In genomic region chr4:139091066-139091465, GRCm38 (mm10) we compare ENCODE assay signal across 12 mouse cellular contexts. TPM values are rescaled to one million over a fixed set of nuclear protein-coding genes. Genes with fewer than 3 reads are reported as not detected.
DNase-seq lines count a peak whose midpoint lies in the region; ATAC-seq and TF ChIP-seq lines count a peak whose summit lies in the region.
"Had no signal": no experiment of that assay in that cellular context is flagged by ENCODE, and none has a peak within 500 bp of the region (broad histone marks: within the 10 kb centered on the region; RNA-seq: fewer than 3 reads in every experiment).

No protein-coding gene starts in this region.

- H3K4me1 ChIP-seq in heart, postnatal 0 days (ENCODE audit: control insufficient read depth, insufficient read depth) = peaks cover 14% of the 10 kb centered on the region; the same call in 1 of the 2 replicates
- peaks cover 30% of the 10 kb centered on the region for H3K4me1 ChIP-seq in hindbrain, embryonic 12.5 days
- peaks cover 24% of the 10 kb centered on the region for H3K4me1 ChIP-seq in midbrain, embryonic 15.5 days

- no peaks in the 10 kb centered on the region for H3K9me3 ChIP-seq in heart, postnatal 0 days (replicated peaks; ENCODE audit: control insufficient read depth, low read length)
- H3K9me3 ChIP-seq in hindbrain, embryonic 12.5 days (replicated peaks) = peaks cover 6% of the 10 kb centered on the region; the same call in 1 of the 2 replicates
- H3K9me3 ChIP-seq in midbrain, embryonic 15.5 days = no peaks in the 10 kb centered on the region

- ATAC-seq in heart, postnatal 0 days (ENCODE audit: insufficient read depth, low read depth) = no peak
- no peak; the same call in 1 of the 2 replicates for ATAC-seq in hindbrain, embryonic 12.5 days (ENCODE audit: low FRiP score)
- no peak for ATAC-seq in midbrain, embryonic 15.5 days (replicated peaks)

- H3K27me3 ChIP-seq in heart, postnatal 0 days (ENCODE audit: control insufficient read depth, insufficient read depth, low read length) = peaks cover 16% of the 10 kb centered on the region; the same call in 1 of the 2 replicates
- H3K27me3 ChIP-seq in hindbrain, embryonic 12.5 days = peaks cover 81% of the 10 kb centered on the region
- peaks cover 39% of the 10 kb centered on the region for H3K27me3 ChIP-seq in midbrain, embryonic 15.5 days (replicated peaks)

- peak overlapping the region; percentile 98; the same call in 1 of the 2 replicates for H3K4me2 ChIP-seq in heart, postnatal 0 days (ENCODE audit: low read depth, low read length)
- H3K4me2 ChIP-seq in hindbrain, embryonic 12.5 days (replicated peaks) = peak overlapping the region; percentile 93
- H3K4me2 ChIP-seq in midbrain, embryonic 15.5 days = peak overlapping the region; percentile 96; the same call in 1 of the 2 replicates

- H3K36me3 ChIP-seq in heart, postnatal 0 days (replicated peaks; ENCODE audit: control insufficient read depth, insufficient read depth, low read length) = no peaks in the 10 kb centered on the region
- no peaks in the 10 kb centered on the region for H3K36me3 ChIP-seq in hindbrain, embryonic 12.5 days
- no peaks in the 10 kb centered on the region for H3K36me3 ChIP-seq in midbrain, embryonic 15.5 days (replicated peaks)

- no peak overlapping the region for H3K27ac ChIP-seq in heart, postnatal 0 days (ENCODE audit: low read depth)
- no peak overlapping the region; the same call in 1 of the 2 replicates for H3K27ac ChIP-seq in hindbrain, embryonic 12.5 days
- H3K27ac ChIP-seq in midbrain, embryonic 15.5 days = 0 out of 2 replicates have a peak overlapping the region, but pooled peaks have one; percentile 20

- peak overlapping the region; percentile 65; the same call in 1 of the 2 replicates for H3K4me3 ChIP-seq in heart, postnatal 0 days (ENCODE audit: low read depth, low read length)
- H3K4me3 ChIP-seq in hindbrain, embryonic 12.5 days = peak overlapping the region; percentile 60
- no peak overlapping the region for H3K4me3 ChIP-seq in midbrain, embryonic 15.5 days
- H3K4me3 ChIP-seq: erythroblast, embryonic 14.5 days had no signal

- DNase-seq in heart, postnatal 0 days (ENCODE audit: low spot score) = no peak
- DNase-seq in heart, postnatal 4 days = no peak
- DNase-seq in embryo, embryonic 10.5 days (ENCODE audit: low spot score) = peak; percentile 39
- no peak for DNase-seq in cerebellum, postnatal 14 days
- DNase-seq in ovary, adult 18-20 months (ENCODE audit: low spot score) = no peak
- DNase-seq in urinary bladder, postnatal 36 days (ENCODE audit: low spot score in 2 of 2) = no peak
- DNase-seq: right cerebral cortex, postnatal 4 days had no signal

- TF ChIP-seq EP300 in heart, postnatal 0 days (IDR thresholded peaks at IDR 0.05; ENCODE audit: low read depth) = no peak

- no peak overlapping the region for H3K9ac ChIP-seq in heart, postnatal 0 days (replicated peaks; ENCODE audit: low read depth, low read length)
- peak overlapping the region; percentile 82; the same call in 1 of the 2 replicates for H3K9ac ChIP-seq in hindbrain, embryonic 12.5 days
- no peak overlapping the region for H3K9ac ChIP-seq in midbrain, embryonic 15.5 days

- TF ChIP-seq CTCF in heart, postnatal 0 days (IDR thresholded peaks at IDR 0.05; ENCODE audit: low read depth) = no peak

- 69% methylated on average over 7 of the region's 7 CpGs for WGBS in heart, postnatal 0 days
- WGBS in hindbrain, embryonic 12.5 days = 21% methylated on average over 7 of the region's 7 CpGs
- WGBS in midbrain, embryonic 15.5 days = 32% methylated on average over 7 of the region's 7 CpGs

RNA-seq across cellular contexts. Expression of gene Nbl1, which starts 1.7 kb away (rescaled TPM):
- 33.2 and 55.8 TPM in 2 replicates for total RNA-seq in heart, postnatal 0 days (2014; rRNA removed; ENCODE audit: low replicate concordance)
- 14.2 and 16.8 TPM in 2 replicates for polyA plus RNA-seq in heart, postnatal 0 days (2015; fragmentation: Nextera tagmentation; extraction: Ambion mirVana)
- total RNA-seq in heart, postnatal 4 days (2021) = 10 to 100 TPM; 19.6 to 20.8 TPM
- polyA plus RNA-seq in hindbrain, embryonic 12.5 days (2016; fragmentation: Nextera tagmentation; extraction: Ambion mirVana) = 54.8 and 56.1 TPM in 2 replicates
- 42.3 and 50.7 TPM in 2 replicates for polyA plus RNA-seq in midbrain, embryonic 15.5 days (2015; fragmentation: Nextera tagmentation; extraction: Ambion mirVana)
- total RNA-seq: megakaryocyte progenitor cell, adult 5-6 weeks had no signal

RNA-seq across cellular contexts. Expression of gene Htr6, which starts 15.7 kb away (rescaled TPM):
- not detected in 2 replicates for total RNA-seq in heart, postnatal 0 days (2014; rRNA removed; ENCODE audit: low replicate concordance)
- polyA plus RNA-seq in heart, postnatal 0 days (2015; fragmentation: Nextera tagmentation; extraction: Ambion mirVana) = not detected in 2 replicates
- not detected for total RNA-seq in heart, postnatal 4 days (2021)
- 0.20 TPM in 1 of 2 replicates, not detected in the other for polyA plus RNA-seq in hindbrain, embryonic 12.5 days (2016; fragmentation: Nextera tagmentation; extraction: Ambion mirVana)
- 0.50 and 0.56 TPM in 2 replicates for polyA plus RNA-seq in midbrain, embryonic 15.5 days (2015; fragmentation: Nextera tagmentation; extraction: Ambion mirVana)
- total RNA-seq: adrenal gland, postnatal 14 days; megakaryocyte progenitor cell, adult 5-6 weeks had no signal
- polyA plus RNA-seq: erythroblast, embryonic 14.5 days had no signal

RNA-seq across cellular contexts. Expression of gene Minos1, which starts 39.8 kb away (rescaled TPM):
- total RNA-seq in heart, postnatal 0 days (2014; rRNA removed; ENCODE audit: low replicate concordance) = 29.2 and 33.2 TPM in 2 replicates
- 1,270 and 1,334 TPM in 2 replicates for polyA plus RNA-seq in heart, postnatal 0 days (2015; fragmentation: Nextera tagmentation; extraction: Ambion mirVana)
- 100 to 1,000 TPM; 588 to 656 TPM for total RNA-seq in heart, postnatal 4 days (2021)
- 376 and 407 TPM in 2 replicates for polyA plus RNA-seq in hindbrain, embryonic 12.5 days (2016; fragmentation: Nextera tagmentation; extraction: Ambion mirVana)
- 323 and 328 TPM in 2 replicates for polyA plus RNA-seq in midbrain, embryonic 15.5 days (2015; fragmentation: Nextera tagmentation; extraction: Ambion mirVana)
